Comparison of ENCODE assay signal across 11 mouse cellular contexts in genomic region chr17:90141602-90142001, GRCm38 (mm10).
DNase-seq lines count a peak whose midpoint lies in the region; ATAC-seq lines count a peak whose summit lies in the region.
"Had no signal": no experiment of that assay in that cellular context is flagged by ENCODE, and none has a peak within 500 bp of the region (broad histone marks: within the 10 kb centered on the region; RNA-seq: fewer than 3 reads in every experiment).

No protein-coding gene starts in this region.

- no peaks in the 10 kb centered on the region for H3K4me1 ChIP-seq in kidney, embryonic 15.5 days
- H3K4me1 ChIP-seq: limb, embryonic 13.5 days; neural tube, embryonic 13.5 days had no signal

- H3K27me3 ChIP-seq in kidney, embryonic 15.5 days = no peaks in the 10 kb centered on the region
- H3K27me3 ChIP-seq: limb, embryonic 13.5 days; neural tube, embryonic 13.5 days had no signal

- no peak overlapping the region for H3K27ac ChIP-seq in kidney, embryonic 15.5 days
- H3K27ac ChIP-seq: limb, embryonic 13.5 days; neural tube, embryonic 13.5 days had no signal

- no peaks in the 10 kb centered on the region for H3K36me3 ChIP-seq in kidney, embryonic 15.5 days
- H3K36me3 ChIP-seq: limb, embryonic 13.5 days; neural tube, embryonic 13.5 days had no signal

- ATAC-seq in kidney, embryonic 15.5 days (replicated peaks; ENCODE audit: low FRiP score) = no peak
- no peak for ATAC-seq in frontal cortex, adult (ENCODE audit: low TSS enrichment)

- H3K9ac ChIP-seq in kidney, embryonic 15.5 days = no peak overlapping the region
- H3K9ac ChIP-seq: limb, embryonic 13.5 days; neural tube, embryonic 13.5 days had no signal

- no peak overlapping the region for H3K4me2 ChIP-seq in kidney, embryonic 15.5 days
- H3K4me2 ChIP-seq: limb, embryonic 13.5 days; neural tube, embryonic 13.5 days had no signal

- no peaks in the 10 kb centered on the region for H3K9me3 ChIP-seq in kidney, embryonic 15.5 days (replicated peaks)
- H3K9me3 ChIP-seq: limb, embryonic 13.5 days; neural tube, embryonic 13.5 days had no signal

- no peak overlapping the region for H3K4me3 ChIP-seq in kidney, embryonic 15.5 days (replicated peaks)
- H3K4me3 ChIP-seq: limb, embryonic 13.5 days; neural tube, embryonic 13.5 days had no signal

- 60% methylated on average over 4 of the region's 4 CpGs for WGBS in kidney, embryonic 15.5 days

- DNase-seq in kidney, adult 18-20 months = peak; percentile 15
- DNase-seq in ES-CJ7 (ENCODE audit: low read depth, low spot score) = peak; percentile 55
- DNase-seq in adrenal gland, postnatal 10 days = peak; percentile 68
- DNase-seq in forelimb bud, embryonic 11.5 days (ENCODE audit: low read depth, low spot score) = peak; percentile 5
- DNase-seq in thymus, postnatal 36 days = no peak
- DNase-seq in lung, postnatal 10 days = no peak
- DNase-seq: gastrocnemius, postnatal 25 days had no signal

Comparison
In these comparisons a context has a peak if more than half of its experiments do, and no peak if none do; other contexts are left out.
1. DNase-seq: peak in kidney, adult 18-20 months (single experiment), ES-CJ7 (single experiment), adrenal gland, postnatal 10 days (single experiment) and forelimb bud, embryonic 11.5 days (single experiment); none in thymus, postnatal 36 days (0 of 2) and lung, postnatal 10 days (single experiment).